Mouse (Mus musculus) right cerebral cortex, postnatal 4 days (tissue): Measurements from ENCODE around the gene Nufip1.
"Not testable (repeated sequence)": the region's sequence is repeated elsewhere in the genome, so short reads cannot be mapped to it uniquely, and the experiment has no call there.

Source experiments
- DNase-seq: peaks from one replicate; pipeline ENCODE4 v3.0.0-alpha.2; 2022

The Nufip1 gene

DNA sequence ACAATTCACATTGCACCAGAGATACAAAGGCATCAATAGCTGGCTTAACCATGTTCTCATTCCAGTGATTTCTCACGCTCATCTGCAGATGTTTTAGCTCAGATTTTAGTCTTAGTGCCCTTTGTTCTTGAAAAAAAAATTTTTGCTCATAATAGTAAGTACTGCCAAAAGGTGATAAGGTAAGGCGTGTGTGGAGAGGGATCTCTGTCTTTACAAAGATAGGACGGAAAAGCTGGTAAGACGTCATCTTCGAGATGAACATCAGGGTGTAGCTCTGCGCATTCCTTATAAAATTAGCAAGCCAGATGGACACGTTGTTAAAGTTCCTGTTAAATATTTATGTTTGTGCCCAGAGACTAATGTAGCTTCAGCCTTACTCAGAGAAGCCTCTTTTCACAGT, 35.2 kb downstream of the Nufip1 start:
- DNase-seq = no peak

DNA sequence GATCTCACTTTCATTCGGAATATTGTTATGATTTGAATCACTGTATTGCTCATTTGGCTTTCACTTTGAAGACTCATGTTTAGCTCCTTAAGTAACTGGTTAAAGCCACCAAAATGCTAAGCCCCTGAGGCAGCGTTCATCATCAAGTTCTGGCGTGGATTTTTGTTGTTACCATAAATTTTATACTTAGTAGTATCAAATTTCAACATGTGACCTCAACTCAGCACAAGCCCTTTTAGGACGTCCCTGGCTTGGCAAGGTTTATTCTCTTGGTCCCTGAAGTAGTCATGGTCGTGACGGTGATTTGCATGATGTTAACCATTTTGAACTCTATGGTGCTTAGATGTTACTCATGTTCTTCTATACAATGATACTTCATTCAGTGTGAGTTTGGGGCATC, 36.4 kb downstream of the Nufip1 start:
- no peak for DNase-seq

DNA sequence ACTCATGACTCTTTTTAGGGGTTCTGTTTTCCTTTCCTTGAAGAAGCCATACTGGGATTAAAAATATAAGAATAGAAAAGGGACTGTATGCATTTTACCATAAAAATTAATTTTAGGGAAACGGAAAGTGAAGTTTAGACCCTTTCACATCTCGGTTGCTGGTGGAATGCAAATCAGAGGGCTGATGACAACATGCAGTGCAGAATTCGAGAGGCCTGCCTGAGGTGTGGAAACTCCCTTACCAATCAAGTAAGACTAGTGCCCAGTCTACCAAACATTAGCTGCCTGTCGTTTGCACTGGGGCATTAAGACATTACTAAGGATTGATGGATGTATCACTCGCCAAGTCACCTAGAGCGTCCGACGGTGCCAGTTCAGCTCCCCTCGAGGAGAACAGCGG, 37.6 kb downstream of the Nufip1 start:
- no peak for DNase-seq

DNA sequence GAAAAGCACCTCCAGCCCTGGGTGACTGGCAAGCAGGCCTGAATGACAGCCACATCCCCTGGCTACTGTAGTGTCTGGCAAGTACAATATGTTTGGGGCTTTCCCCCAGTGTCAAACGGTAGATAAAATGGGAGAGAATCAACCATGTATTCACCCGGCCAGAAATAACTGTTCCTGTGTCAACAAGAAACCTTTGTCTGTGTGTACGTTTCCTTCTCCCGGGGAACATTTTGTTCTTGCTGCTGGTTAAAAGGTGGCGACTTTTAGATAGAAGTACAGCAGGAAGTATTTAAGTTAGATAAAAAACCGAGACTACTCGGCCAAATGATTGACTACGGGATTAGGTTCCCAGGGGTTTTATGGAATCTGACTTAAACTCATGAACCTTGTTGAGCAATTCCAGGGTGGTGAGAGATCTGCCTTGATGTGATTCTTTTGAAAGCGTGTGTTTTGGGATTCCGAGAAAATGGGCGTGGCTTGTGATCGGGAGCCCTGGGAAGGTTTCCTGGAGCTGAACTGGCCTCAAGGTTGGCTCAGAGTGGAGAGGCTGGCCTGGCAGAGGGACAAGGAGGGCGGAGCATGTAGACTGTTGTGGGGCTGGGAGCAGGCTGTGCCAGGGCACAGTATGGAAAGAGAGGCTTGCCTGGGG, 39.0 kb downstream of the Nufip1 start:
- peak; percentile 44 for DNase-seq

DNA sequence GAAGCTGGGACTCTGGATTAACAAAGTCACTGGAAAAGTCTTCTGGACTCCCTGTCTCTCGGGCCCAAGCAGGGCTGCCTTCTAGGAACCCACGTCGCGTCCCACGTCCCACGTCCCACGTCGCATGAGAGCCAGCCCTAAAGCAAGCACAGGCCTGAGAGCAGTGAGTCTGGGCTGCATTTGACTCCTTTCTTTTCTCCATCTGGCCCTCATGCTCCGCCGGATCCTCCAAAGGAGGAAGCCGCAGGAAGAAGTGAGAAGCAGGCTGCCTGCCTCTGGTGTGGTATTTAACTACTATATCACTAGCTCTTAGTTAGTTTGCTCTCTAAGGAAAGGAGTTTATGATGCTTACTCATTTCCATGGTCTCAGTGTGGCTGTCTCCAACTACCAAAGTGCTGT, 39.8 kb downstream of the Nufip1 start:
- no peak for DNase-seq

DNA sequence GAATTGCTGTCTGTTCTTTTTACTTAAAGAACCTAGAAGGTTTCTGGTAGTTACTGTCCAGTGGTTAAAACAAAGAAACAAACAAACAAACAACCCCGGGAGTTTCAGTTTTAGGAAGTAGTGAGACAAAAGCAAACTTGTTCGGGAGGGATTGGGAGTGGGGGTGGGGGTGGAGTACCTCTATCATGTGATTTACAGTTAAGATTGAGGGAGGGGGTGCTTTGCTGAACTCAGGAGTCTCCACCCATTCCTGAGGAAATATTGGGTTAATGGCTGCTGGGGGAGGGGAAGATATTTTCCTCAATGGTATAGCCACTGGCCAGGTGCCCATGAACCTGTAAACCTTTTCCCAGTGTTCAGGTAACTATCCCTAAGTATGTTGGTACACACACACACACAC, 40.3 kb downstream of the Nufip1 start:
- no peak for DNase-seq

DNA sequence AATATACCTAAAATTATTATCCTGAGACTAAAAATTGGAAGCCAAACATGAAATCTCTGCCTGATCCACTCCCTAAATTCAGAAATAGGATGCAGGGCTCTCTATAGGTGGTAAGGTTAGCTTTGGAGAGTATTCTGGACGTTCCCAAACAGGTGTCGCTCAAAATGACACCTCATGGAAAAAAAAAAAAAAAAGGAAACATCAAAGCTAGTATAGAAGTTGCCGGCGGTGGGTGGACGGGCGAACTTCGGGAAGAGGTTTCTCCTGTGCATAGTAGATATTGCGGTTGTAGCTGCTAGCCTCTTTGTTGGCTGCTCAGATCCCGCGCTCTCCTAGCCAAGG, 41.1 kb downstream of the Nufip1 start:
- no peak for DNase-seq

DNA sequence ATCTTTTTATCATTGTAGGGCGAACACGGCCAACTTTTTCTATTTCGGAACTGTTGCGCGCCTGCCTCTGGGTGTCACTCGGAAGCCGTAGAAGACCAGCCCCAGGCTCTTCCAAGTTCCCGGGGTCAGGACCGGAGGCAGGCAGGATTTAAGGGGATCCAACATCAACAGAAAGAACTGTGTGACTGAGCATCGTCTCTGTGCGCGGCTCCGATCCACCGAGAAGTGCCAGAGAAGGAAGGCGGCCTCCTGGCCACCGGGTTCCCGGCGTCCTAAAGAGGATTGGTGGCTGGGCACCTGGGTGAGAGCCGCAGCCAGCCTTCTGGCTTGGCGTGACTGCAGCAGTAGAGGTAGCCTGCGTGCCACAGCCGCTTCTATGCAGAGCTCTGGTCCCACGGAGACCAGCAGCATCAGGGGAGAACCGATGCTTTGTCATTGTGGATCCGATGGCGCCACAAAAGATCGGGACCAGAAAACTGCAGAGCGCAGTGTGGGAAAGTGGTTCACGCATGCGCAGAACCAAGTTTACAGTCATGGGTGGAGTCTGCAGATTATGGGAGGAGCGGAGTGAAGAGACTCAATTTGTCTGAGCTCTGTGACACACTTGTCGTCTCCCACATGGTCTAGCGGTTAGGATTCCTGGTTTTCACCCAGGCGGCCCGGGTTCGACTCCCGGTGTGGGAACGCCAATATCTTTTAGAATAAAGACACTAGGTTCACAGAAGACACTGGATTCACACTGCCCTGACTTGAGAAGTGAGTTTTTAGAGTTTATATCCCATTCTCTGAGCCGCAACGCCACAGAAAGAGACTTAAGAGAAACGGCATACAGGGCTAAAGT, 41.7 kb downstream of the Nufip1 start:
- DNase-seq = peak; percentile 96

DNA sequence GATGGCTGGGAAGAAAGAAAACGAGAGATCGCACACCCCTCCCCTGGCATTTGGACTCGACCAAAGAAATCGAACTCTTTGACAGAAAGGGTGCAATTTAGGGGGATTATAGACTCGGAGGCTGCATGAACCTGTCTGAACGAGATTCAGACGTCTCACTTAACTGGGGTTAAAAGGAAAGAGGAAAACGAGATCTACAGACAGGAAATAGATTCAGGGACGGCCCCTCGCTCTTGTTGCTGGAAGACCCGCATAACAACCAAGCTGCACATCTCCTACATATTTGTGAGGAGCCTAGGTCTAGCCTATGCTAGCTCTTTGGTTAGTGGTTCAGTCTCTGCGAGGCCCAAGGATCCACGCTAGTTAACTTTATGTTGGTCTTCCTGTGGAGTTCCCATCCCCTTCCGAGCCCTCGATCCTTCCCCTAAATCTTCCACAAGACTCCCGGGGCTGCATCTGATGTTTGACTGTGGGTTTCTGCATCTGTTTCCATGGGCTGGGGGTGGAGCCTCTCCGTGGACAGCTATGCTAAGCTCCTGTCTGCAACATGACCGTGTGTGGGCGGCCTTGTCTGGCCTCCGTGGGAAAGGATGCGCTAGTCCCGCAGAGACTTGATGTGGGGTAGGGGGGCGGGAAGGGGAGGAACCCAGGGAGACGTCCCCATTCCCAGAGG, 42.4 kb downstream of the Nufip1 start:
- peak; percentile 19 for DNase-seq

DNA sequence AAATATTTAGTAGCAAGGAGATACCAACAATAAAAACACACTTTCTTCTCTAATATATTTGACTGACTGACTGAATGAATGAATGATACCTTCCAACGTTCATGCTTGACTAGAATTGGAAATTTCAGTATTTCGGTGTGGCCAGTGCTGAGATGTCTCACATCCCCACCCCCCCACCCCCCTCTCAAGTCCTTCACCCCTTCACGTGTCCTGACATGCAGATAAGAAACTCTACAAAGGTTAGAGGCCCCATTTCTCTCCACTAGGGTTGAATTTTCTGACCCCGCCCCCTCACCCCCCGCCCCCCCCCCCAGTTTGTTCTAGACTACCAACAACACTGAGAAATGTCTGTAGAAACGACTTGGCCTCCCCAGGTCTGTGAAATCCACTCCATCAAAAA, 43.1 kb downstream of the Nufip1 start:
- no peak for DNase-seq

DNA sequence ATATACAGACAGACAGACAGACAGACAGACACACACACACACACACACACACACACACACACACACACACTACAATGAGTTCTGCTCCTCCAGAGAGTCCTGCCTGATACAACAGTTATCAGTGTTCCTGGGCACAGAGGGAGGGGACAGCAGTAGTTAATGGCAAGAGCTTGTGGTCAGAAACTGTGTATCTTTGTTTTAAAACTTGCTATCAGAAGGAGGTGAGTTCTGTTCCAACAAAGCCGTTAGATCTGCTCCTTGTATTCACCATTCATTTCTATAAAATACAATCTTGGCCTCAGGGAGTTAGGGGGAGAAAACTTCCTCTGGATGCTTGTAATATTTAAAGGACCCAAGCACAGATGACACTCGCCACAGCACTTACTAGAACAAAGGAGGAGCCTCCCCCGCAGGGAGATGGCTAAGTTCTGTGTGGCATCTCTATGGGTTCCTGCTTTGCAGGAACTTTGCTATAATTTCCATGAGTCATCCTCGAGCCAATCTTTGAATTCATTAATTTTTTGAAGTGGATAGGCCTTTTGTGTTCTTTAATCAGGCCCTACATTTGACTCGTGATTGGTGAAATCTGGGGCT, 47.6 kb downstream of the Nufip1 start:
- DNase-seq = no peak

DNA sequence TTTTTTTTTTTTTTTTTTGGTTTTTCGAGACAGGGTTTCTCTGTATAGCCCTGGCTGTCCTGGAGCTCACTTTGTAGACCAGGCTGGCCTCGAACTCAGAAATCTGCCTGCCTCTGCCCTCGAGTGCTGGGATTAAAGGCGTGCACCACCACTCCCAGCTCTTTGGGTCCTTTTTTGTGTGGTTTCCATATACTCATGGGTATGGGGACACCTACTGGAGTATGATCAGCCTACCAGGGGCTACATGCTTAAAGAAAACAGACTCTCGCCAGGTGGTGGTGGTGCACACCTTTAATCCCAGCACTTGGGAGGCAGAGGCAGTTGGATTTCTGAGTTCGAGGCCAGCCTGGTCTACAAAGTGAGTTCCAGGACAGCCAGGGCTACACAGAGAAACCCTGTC, 49.9 kb downstream of the Nufip1 start:
- not testable (repeated sequence) for DNase-seq

DNA sequence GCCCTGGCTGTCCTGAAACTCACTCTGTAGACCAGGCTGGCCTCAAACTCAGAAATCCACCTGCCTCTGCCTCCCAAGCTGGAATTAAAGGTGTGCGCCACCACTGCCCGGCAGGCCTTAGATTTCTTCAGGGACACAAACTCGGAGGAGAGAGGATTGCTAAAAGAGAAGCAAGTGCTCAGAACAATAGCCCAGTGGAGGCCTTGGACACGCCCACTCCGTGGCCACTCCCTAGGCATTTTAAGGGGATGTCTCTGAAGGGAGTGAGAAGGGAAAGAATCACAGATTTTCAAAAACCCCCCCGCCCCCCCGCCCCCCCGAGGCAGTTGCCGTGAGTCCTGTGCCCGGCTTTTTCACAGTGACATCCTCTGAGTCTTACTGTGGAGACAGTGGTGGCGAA, 53.5 kb downstream of the Nufip1 start:
- no peak for DNase-seq

DNA sequence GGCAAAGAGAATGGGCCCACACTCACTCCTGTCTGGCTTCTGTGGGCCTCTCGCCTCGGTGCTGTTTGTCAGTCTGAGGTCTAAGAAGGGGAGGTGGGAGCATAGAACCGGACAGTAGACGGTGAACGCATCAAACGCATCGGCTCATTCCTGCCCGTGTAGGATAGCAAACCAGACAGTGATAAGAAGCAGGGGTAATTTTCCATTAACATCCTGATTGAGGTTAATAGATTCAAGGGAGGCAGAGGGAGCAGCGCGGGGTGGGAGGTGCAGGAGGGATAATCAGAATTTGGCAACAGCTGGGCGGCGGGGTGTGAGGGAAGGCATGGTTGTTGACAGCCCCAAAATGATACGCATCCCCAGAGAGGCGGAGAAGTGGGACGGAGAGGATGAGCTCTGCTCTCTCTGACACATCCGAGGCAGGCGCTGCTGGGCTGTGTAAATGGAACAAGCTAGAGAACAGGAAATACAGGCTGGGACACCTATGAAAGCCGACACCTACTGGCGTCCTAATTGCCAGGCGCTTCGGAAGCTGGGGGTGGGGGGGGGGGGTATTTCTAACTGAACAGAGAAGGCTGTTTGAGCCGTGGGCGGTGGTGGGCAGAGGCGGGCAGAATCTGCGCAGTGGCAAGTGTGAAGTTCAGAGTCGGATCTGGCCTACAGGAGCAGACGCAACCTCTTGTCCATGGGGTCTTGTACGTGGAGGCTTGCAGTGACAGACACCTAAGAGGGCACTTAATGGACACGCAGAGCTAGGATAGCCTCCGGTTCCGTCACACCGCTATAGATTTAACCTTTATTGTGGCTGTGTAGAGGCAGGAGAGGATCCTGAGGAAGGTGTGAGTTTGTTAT, 54.4 kb downstream of the Nufip1 start:
- DNase-seq = no peak

DNA sequence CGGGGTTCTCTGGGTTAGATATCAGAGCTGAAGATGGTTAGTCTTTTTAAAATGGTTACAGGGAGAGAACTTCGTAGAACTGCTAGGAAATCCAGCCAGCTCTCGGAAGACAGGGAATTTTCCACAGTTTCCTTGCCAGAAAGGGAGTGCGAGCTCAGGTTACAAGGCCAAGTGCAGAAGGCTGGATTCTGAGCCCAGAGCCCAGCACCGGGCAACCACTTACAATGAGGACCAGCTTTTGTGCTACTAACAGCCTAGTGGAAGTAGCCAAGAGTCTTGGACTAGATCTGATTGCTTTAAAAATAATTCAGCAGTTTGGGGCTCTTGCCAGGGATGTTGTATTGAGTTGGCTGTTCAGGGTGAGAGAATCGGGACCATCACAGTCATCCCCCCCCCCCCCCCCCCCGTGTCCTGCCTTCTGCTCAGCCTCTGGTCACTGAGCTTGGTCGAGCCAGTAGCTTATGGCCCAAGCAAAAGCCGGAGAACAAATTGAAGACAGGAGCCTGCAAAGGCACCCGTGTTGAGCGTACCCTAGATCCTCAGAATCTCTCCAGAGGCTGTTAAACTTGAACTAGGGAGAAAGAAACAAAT, 59.3 kb downstream of the Nufip1 start:
- no peak for DNase-seq

DNA sequence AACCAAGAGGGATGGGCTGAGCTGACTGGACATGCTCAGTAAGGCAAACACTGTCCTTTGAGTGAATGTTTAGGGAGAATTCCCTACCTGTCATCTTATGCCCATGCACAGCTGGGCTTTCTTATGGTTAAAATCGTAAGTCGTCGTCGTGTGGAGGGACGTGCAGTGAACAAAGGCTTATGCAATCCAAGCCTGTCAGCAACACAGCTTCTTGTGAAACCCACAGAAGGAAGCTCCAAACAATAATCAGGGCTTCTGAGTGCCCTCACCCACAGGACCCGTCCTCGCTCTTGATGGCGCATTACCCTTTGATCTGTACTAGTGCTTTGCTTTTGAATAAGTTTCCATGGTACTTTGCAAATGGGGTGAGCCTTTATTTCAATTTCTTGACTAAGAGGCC, 60.6 kb downstream of the Nufip1 start:
- DNase-seq = no peak

DNA sequence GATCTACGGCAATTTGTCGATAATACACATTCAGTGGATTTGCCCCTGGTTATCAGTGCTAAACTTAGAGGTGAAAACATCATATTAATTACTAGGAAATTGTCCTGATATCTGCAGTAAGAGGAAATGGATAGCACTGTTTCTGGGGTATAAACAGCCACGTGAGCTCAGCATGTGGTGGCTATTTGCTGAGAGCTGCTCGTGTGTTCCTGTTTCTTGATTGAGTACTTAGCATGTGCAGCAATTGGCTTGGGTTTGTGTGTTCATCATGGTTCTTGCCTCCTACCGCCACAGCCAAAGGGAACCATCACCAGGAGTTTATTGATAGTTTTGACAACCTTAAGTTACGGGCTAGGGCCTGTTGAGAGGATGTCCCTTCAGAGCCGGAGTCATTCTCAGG, 63.6 kb downstream of the Nufip1 start:
- DNase-seq = no peak

DNA sequence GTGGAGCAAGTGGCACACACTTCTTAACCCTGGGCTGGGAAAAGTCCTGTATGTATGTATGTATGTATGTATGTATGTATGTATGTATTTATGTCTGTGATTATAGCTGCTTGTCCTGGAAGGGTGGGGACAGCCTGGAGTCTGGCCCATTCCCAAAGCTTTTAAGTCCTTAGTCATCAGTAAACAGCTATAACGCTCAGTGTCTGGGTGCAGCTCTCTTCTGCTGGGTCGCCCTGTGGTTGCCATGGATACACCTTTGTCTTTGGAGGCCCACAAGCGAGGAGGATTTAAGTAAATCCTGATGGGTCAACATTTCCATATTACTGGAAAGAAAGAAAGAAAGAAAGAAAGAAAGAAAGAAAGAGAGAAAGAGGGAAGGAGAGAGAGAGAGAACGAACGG, 65.1 kb downstream of the Nufip1 start:
- no peak for DNase-seq

DNA sequence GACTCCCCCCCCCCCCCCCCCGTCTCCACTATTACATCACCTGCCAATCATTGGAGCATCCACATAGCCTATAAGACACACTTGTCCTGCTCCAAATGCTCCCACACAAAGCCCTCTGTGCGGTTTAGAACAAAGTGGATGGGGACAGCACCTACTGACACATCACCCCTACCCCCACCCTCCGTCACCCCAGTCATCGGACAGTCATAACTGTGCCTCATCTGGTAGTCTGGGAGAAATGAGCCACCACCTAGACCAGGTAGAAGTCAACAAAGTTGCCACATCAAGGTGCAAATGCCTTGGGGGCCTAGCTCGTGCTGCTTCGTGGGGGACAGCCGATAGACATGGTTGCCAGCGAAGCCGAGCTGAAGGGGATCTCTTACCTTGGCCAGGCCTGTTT, 66.5 kb downstream of the Nufip1 start:
- no peak for DNase-seq

DNA sequence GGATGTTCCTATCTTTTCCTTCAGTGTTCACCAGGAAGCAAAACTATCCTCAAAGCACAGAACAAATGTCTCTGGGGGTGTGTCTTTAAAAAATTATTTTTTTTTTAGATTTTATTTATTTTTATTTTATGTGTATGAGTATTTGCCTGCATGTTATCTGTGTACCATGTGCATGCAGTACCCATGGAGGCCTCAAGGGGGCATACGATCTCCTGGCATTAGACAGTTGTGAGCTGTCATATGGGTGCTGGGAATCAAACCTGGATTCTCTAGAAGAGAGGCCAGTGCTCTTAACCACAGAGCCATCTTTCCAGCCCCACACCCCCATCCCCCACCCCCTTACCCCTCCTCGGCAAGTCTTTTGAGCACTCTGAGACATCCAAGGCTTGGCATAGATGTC, 67.8 kb downstream of the Nufip1 start:
- DNase-seq = no peak

DNA sequence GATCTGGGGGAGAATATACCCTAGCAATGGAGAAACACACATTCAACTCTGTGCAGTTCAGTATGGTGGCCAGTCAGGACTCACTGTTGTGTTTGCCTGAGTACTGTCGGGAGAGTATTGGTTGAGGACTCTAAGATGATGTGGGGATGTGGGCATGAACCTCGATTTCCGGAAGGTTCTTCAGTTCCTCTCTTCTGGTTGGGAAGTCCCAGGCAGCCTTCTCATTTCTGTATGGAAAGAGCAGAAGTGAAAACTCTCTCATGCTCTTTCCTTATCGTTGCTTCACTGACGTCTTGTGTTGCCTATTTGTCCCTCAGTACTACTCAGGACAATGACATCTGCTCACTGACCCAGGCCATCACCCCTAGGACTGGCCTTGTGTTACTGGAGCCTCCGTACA, 68.7 kb downstream of the Nufip1 start:
- no peak for DNase-seq

DNA sequence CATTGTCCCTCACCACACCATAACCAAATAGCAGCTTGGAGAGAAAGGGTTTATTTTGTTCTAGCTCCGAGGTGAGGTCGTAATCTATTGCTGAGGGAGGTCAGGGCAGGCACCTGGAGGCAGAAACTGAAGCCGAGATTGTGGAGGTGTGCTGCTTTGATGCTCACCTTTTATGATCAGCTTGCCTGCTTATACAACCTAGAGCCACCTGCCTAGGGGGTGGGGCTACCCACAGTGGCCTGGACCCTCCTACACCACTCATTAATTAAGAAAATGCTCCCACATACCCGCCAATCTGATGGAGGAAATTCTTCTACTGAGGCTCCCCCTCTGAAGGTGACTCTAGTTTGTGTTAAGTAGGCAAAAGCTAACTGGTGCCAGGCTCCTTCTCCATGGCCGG, 74.7 kb downstream of the Nufip1 start:
- no peak for DNase-seq

DNA sequence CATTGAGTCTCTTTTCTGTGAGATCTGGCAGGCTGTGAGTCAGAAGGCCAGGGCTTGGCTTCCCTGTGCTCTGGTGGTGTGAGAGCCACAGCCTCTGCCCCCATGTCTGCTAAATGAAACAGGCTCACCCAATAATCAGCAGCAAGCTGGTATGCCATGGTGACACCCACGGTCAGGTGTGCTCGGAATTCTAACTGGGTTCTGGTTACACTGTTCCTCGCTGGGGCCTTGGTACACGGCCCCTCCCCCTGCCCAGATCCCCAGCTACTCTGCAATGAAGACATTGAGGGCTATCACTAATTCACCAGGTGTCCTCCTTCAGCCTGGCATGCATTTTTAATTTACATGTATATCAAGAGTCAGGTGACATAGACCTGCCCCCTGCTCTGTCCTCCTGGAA, 75.6 kb downstream of the Nufip1 start:
- DNase-seq = no peak
